In the genomic region with DNA sequence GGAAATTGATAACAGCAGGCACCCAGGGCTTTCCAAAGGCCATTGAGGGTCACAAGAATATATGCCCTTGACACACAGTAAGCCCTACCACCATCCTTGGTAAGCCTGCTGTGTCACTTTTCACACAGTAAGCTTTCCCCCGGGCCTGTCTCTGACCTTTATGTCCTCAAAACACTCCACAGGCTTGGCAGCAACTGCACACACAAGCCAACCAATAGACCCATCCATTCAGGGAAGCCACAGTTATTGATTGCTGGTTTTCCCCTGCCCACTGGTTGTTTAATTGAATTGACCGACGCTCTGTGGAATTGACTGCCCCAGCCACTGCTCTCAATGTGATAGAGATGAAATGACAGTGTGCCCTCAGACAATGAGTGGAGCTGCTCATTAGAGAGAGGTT, we compare ENCODE assay signal across 31 mouse cellular contexts. TPM values are rescaled to one million over a fixed set of nuclear protein-coding genes. Genes with fewer than 3 reads are reported as not detected.
"Had no signal": no experiment of that assay in that cellular context is flagged by ENCODE, and none has a peak within 500 bp of the region (broad histone marks: within the 10 kb centered on the region; RNA-seq: fewer than 3 reads in every experiment).

No protein-coding gene starts in this region.

- H3K4me2 ChIP-seq: heart, embryonic 11.5 days; heart, embryonic 13.5 days; heart, embryonic 15.5 days; hindbrain, embryonic 13.5 days; hindbrain, embryonic 15.5 days; kidney, embryonic 15.5 days; limb, embryonic 13.5 days; limb, embryonic 15.5 days; liver, embryonic 13.5 days had no signal

- H3K4me3 ChIP-seq: heart, adult 2 months; heart, embryonic 13.5 days; heart, embryonic 15.5 days; hindbrain, embryonic 13.5 days; hindbrain, embryonic 15.5 days; kidney, embryonic 15.5 days; limb, embryonic 13.5 days; limb, embryonic 15.5 days; liver, embryonic 13.5 days had no signal

- H3K9ac ChIP-seq: heart, embryonic 13.5 days; heart, embryonic 15.5 days; hindbrain, embryonic 13.5 days; hindbrain, embryonic 15.5 days; kidney, embryonic 15.5 days; limb, embryonic 13.5 days; limb, embryonic 15.5 days; liver, embryonic 13.5 days had no signal

- H3K27ac ChIP-seq: heart, adult 2 months; heart, embryonic 13.5 days; heart, embryonic 15.5 days; hindbrain, embryonic 13.5 days; hindbrain, embryonic 15.5 days; hindbrain, postnatal 0 days; kidney, embryonic 15.5 days; kidney, postnatal 0 days; limb, embryonic 13.5 days; limb, embryonic 15.5 days; liver, embryonic 13.5 days had no signal

- H3K27me3 ChIP-seq: heart, embryonic 13.5 days; heart, embryonic 15.5 days; hindbrain, embryonic 13.5 days; hindbrain, embryonic 15.5 days; kidney, embryonic 15.5 days; limb, embryonic 13.5 days; limb, embryonic 15.5 days; liver, embryonic 13.5 days had no signal

- ATAC-seq: hindbrain, postnatal 0 days; intestine, embryonic 16.5 days had no signal

- DNase-seq: gastrocnemius, postnatal 14 days; gastrocnemius, postnatal 36 days; heart, adult 2 months; heart, postnatal 14 days; heart, postnatal 36 days; kidney, adult 11 months; kidney, adult 2 months; kidney, adult 9 months; kidney, postnatal 14 days; kidney, postnatal 36 days; layer of hippocampus, adult 9-11 months; layer of hippocampus, postnatal 36 days; left cerebral cortex, postnatal 4 days; liver, embryonic 13.5 days had no signal

- H3K9me3 ChIP-seq: heart, embryonic 13.5 days; heart, embryonic 15.5 days; hindbrain, embryonic 13.5 days; hindbrain, embryonic 15.5 days; kidney, embryonic 15.5 days; limb, embryonic 15.5 days; liver, embryonic 13.5 days had no signal

- H3K4me1 ChIP-seq: hindbrain, embryonic 13.5 days; hindbrain, embryonic 15.5 days; kidney, embryonic 15.5 days; limb, embryonic 13.5 days; limb, embryonic 15.5 days; liver, embryonic 13.5 days had no signal

- H3K36me3 ChIP-seq: heart, embryonic 13.5 days; heart, embryonic 15.5 days; hindbrain, embryonic 13.5 days; hindbrain, embryonic 15.5 days; kidney, embryonic 15.5 days; limb, embryonic 13.5 days; limb, embryonic 15.5 days; liver, embryonic 13.5 days had no signal

RNA-seq across cellular contexts. Expression of gene Fam124a, which starts 49.3 kb away (rescaled TPM):
- total RNA-seq: hematopoietic stem cell, adult 5-6 weeks had no signal

RNA-seq across cellular contexts. Expression of gene Gucy1b2, which starts 50.2 kb away (rescaled TPM):
- total RNA-seq: gastrocnemius, adult 18-20 months; gastrocnemius, adult 8-10 months; gastrocnemius, postnatal 14 days; gastrocnemius, postnatal 36 days; heart, postnatal 14 days; hematopoietic stem cell, adult 5-6 weeks had no signal
- polyA plus RNA-seq: gonadal fat pad, adult 2 months; heart, embryonic 11.5 days; intestine, embryonic 14.5 days; kidney, embryonic 15.5 days; kidney, postnatal 0 days; large intestine, adult 2 months; liver, embryonic 13.5 days had no signal
